Mouse (Mus musculus): ENCODE measurements around the gene Sh3glb1.
"Not testable (repeated sequence)": the region's sequence is repeated elsewhere in the genome, so short reads cannot be mapped to it uniquely, and the experiment has no call there.

Sh3glb1 gene

GRCm38 (mm10) chr3:144719901-144720747 lies at the start of gene Sh3glb1:
Gene Sh3glb1 (minus strand): TSS chr3:144720335.
- peak; percentile 89 for DNase-seq (ENCODE audit: low spot score)

- no peak for DNase-seq (ENCODE audit: low spot score)
Observed at GRCm38 (mm10) chr3:144765161-144765560, 45.0 kb upstream of the Sh3glb1 start.

DNA sequence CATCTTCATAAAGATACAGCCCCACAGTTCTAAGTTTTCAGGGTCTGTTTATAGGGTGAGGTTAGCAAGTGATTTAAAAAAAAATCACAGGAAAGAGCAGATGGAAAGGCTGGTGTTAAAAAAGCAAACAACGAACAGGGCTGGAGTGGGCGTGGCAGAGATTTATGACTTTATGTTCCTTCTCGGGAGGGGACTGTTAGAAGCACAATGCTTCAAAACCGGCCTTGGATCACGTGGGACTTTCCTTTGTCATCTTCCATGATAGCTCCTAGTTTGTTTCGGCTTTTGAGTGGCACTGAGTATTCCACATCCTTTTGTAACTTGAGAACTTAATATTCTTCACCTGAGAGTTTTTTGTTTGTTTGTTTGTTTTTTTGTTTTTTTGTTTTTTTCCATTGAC lies 41.3 kb upstream of the Sh3glb1 start:
- DNase-seq (ENCODE audit: low spot score), result no peak

- no peak for DNase-seq (ENCODE audit: low spot score)
Observed at GRCm38 (mm10) chr3:144760592-144761309, 40.6 kb upstream of the Sh3glb1 start, which contains the start of gene Clca3a1. Gene Clca3a1 (minus strand): TSS chr3:144760977.

- DNase-seq (ENCODE audit: low spot score), result no peak
Observed at GRCm38 (mm10) chr3:144759719-144760118, 39.6 kb upstream of the Sh3glb1 start.

- not testable (repeated sequence) for DNase-seq (ENCODE audit: low spot score)
Observed at GRCm38 (mm10) chr3:144756103-144756502, 36.0 kb upstream of the Sh3glb1 start.

DNA sequence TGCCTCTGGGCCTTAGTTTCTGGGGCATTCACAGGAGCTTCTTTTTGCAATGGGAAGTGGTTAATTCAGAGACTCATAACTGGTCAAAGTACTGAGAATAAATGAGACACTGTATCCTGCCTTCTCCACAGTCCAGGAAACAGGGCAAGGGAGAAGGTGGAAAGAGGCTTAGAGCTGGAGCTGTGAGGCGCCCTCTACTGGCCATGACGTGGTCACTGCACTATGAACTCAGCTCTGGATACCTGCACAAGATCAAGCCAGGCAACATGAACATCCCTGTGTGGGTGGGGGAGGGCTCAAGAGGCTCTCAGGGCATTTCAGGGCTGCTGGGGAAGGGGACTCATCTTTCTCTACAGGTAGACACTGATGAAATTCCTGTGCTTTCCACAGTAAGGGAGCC lies 33.0 kb upstream of the Sh3glb1 start:
- peak; percentile 48 for DNase-seq (ENCODE audit: low spot score)

- not testable (repeated sequence) for DNase-seq (ENCODE audit: low spot score)
Observed at GRCm38 (mm10) chr3:144749062-144749963, 29.2 kb upstream of the Sh3glb1 start.

DNA sequence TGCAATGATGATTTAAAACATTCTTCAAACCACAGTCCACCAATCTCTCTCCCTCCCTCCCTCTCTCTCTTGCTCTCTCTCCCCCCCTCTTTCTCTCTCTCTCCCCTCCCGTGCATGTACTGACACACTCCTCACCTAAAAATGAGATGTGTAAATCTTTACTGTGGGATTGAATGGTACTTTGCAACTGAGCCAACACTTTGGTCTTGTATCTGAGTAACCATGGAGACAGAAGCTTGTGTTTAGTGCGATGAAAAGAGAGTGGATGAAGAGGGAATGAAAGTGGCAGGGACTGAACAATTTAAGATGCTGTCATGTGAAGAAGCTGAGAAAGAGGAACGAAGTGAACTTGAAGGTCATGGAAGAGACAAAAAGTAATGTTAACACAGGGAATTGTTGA lies 27.6 kb upstream of the Sh3glb1 start:
- DNase-seq (ENCODE audit: low spot score), result not testable (repeated sequence)

GRCm38 (mm10) chr3:144738396-144738795 lies 18.3 kb upstream of the Sh3glb1 start:
- DNase-seq (ENCODE audit: low spot score), result not testable (repeated sequence)

- DNase-seq (ENCODE audit: low spot score), result peak; percentile 60
Observed at GRCm38 (mm10) chr3:144736831-144737230, 16.7 kb upstream of the Sh3glb1 start.

GRCm38 (mm10) chr3:144723455-144723854 lies 3.3 kb upstream of the Sh3glb1 start:
- peak; percentile 70 for DNase-seq (ENCODE audit: low spot score)

DNA sequence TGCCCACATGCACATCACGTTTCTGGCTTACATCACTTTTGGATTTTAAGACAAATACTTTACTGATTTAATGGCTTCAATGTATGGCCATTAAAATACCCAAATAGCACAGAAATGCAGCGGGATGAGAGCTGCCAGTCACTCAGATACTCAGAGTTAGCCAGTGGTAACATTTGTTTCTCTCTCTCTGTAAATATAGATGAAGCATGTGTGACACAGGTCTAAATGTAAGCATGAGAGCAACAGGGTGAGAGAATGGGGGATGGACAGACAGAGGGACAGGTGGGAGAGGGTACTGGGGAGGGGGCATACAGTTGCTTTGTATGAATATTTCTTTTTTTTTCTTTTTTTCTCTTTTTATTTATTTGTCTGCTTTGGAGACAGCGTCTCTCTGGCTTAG lies 2.4 kb upstream of the Sh3glb1 start:
- DNase-seq (ENCODE audit: low spot score), result not testable (repeated sequence)

DNA sequence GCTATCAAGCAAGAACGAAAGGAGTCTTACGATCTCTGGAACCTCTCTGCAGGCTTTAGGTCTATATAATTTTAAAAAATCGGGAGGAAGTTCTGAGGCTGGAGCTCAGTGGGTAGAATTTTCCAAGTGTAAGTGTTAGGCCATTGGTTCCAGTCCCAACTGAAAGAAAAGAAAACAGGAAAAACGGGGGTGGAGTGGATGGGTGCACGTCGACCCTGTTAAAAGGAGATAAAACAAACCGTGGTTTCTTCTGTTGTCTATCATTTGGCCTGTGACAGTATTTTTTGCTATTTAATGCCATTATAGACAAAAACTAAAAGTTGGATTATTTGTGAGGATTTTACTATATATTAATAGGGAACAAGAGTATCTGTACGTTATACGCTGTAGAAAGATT lies 1.7 kb upstream of the Sh3glb1 start:
- no peak for DNase-seq (ENCODE audit: low spot score)

DNA sequence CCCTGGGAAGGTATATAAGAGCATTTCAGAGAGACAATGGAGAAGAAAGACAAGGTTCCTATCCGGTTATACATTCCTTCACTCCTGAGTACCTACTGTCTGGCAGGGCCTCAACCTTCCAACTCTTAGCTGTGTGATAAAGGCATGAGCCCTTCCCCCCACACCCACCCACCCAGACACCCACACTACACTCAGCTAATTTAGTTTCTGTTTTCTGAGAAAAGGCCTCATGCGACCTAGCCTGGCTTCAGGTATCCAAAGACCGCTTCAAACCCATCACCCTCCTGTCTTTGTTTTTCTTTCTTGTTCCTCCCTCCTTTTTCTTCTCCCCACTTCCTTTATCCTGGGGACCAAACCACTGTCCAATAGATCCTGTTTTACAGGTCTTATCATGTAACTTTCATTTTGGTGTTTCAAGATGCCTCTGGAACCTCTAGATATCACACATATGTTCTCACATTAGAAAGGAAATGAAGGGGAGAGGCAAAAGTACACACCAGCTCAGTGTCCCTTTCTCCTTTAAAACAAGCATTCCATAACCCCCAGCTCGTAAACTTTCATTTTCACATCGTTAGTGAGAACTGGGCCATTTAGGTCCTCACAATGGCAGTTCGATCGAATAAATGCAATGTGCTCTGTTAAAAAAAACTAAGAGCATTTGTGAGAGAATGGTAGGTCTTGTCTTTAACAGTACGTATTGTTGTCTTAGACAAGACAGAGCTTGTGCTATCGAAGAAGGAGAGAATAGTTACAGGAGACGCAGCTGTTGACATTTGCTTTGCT lies 1.1 kb upstream of the Sh3glb1 start:
- DNase-seq (ENCODE audit: low spot score), result no peak

- peak; percentile 66 for DNase-seq (ENCODE audit: low spot score)
Observed at GRCm38 (mm10) chr3:144719088-144719900, 841 bp downstream of the Sh3glb1 start.

- DNase-seq (ENCODE audit: low spot score), result no peak
Observed at GRCm38 (mm10) chr3:144718706-144719087, 1.4 kb downstream of the Sh3glb1 start.

DNA sequence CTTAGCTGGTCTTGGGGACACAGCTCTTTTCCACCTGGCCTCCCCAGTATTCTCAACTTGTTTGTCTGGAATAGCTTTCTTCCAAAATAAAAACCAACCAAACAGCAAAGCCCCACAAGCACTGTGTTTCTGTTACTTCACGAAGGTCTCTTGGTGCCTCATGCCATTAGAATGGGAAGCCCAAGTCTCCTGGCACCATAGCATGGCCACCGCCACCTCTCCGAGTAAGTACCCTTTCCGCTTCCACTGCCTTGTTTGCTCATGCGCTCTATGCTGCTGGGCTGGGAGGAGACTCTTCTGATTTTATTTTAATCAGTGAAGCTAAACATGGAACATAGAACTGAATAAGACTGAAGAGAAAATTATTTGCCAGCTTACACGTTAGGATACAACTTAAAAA lies 2.3 kb downstream of the Sh3glb1 start:
- no peak for DNase-seq (ENCODE audit: low spot score)

- no peak for DNase-seq (ENCODE audit: low spot score)
Observed at GRCm38 (mm10) chr3:144717121-144717520, 3.0 kb downstream of the Sh3glb1 start.

GRCm38 (mm10) chr3:144715901-144716300 lies 4.2 kb downstream of the Sh3glb1 start:
- DNase-seq (ENCODE audit: low spot score), result no peak
